Mouse (Mus musculus): Measurements from ENCODE around the gene Olfr855.

Gene Olfr855

GRCm38 (mm10) chr9:19582317-19582716 is at the start of gene Olfr855:
Olfr855 (plus strand) TSS chr9:19582617.
- DNase-seq, result no peak

GRCm38 (mm10) chr9:19540976-19541375 is 41.4 kb upstream of the Olfr855 start, which contains the start of gene Olfr853:
Olfr853 (minus strand) TSS chr9:19541076.
- no peak for DNase-seq

- no peak for DNase-seq
Measured at GRCm38 (mm10) chr9:19567282-19567681, 15.1 kb upstream of the Olfr855 start, which contains the start of gene Olfr854. Olfr854 (minus strand) TSS chr9:19567382.

GRCm38 (mm10) chr9:19621297-19621696 is 38.9 kb downstream of the Olfr855 start:
- no peak for DNase-seq

GRCm38 (mm10) chr9:19621843-19622822 is 39.7 kb downstream of the Olfr855 start, which contains the start of gene Zfp317:
Zfp317 (plus strand) TSS chr9:19622102.
- DNase-seq, result peak; percentile 100

- no peak for DNase-seq
Measured at GRCm38 (mm10) chr9:19629574-19629973, 47.2 kb downstream of the Olfr855 start.

Measured in retina, postnatal 1 day (tissue).